Mouse (Mus musculus) lung, postnatal 0 days (tissue): Measurements from ENCODE around the gene Fbn1.

ENCODE experiments used
- CTCF ChIP-seq: IDR thresholded peaks from 2 replicates; pipeline ENCODE4 v1.5.1; 2016; ENCODE audit warnings: antibody characterized with exemption, mild to moderate bottlenecking
- EP300 ChIP-seq: IDR thresholded peaks from 2 replicates; pipeline ENCODE4 v1.6.1; 2016; ENCODE audit warnings: antibody characterized with exemption, mild to moderate bottlenecking, control low read depth

GRCm38 (mm10) chr2:125260326-125260725 is 247.5 kb downstream of the Fbn1 start:
- no peak for TF ChIP-seq EP300
- TF ChIP-seq CTCF: no peak
